Mouse (Mus musculus): ENCODE results near the gene Rnf128. TPM values are rescaled to one million over a fixed set of nuclear protein-coding genes. Genes with fewer than 3 reads are reported as not detected.

The Rnf128 gene
- 5.2 TPM for polyA plus RNA-seq (2012; fragmentation: generic; extraction: Trizol)

- H3K27me3 ChIP-seq (ENCODE audit: control insufficient read depth, insufficient read depth, insufficient read length): no peaks in the 10 kb centered on the region
- TF ChIP-seq TCF3 (IDR thresholded peaks at IDR 0.05; ENCODE audit: insufficient read length, low read depth) (no peak), USF1 (IDR thresholded peaks at IDR 0.05; ENCODE audit: low read depth) (no peak), MYOG (IDR thresholded peaks at IDR 0.05; ENCODE audit: control insufficient read depth in 1 of 3, insufficient read depth in 1 of 3, insufficient read length in 2 of 3, low read depth in 2 of 3) (no peak), MAX (IDR thresholded peaks at IDR 0.05; ENCODE audit: low read depth) (no peak), REST (IDR thresholded peaks at IDR 0.05; ENCODE audit: insufficient read depth, insufficient read length) (no peak), POLR2AphosphoS2 (IDR thresholded peaks at IDR 0.05; ENCODE audit: insufficient read length, low read depth) (no peak), E2F4 (IDR thresholded peaks at IDR 0.05; ENCODE audit: insufficient read depth) (no peak), POLR2A (IDR thresholded peaks at IDR 0.05; ENCODE audit: insufficient read length, low read depth) (no peak), MYOD1 (IDR thresholded peaks at IDR 0.05; ENCODE audit: control insufficient read depth in 1 of 3, insufficient read length in 2 of 3, low read depth in 2 of 3) (no peak), TCF12 (IDR thresholded peaks at IDR 0.05; ENCODE audit: insufficient read depth, poor library complexity, severe bottlenecking) (no peak), SRF (IDR thresholded peaks at IDR 0.05; ENCODE audit: control insufficient read depth, insufficient read length, low read depth) (no peak), CEBPB (IDR thresholded peaks at IDR 0.05; ENCODE audit: insufficient read depth, poor library complexity, severe bottlenecking) (no peak)
- no peaks in the 10 kb centered on the region for H3K36me3 ChIP-seq (ENCODE audit: control insufficient read depth, insufficient read depth)
- no peak within 1 kb of the TSS for H3ac ChIP-seq (ENCODE audit: control insufficient read depth, insufficient read length)
- H3K79me2 ChIP-seq (ENCODE audit: control insufficient read depth, insufficient read depth): no peaks in the 10 kb centered on the region
- H3K4me2 ChIP-seq (ENCODE audit: low read depth): no peak within 1 kb of the TSS
- H3K4me3 ChIP-seq: no peak within 1 kb of the TSS
Measured at GRCm38 (mm10) chrX:139562925-139563461, at the start of gene Rnf128. TSS of gene Rnf128 (plus strand) at chrX:139563316.

- Histone ChIP-seq H3K4me2 (ENCODE audit: low read depth) (no peak overlapping the region), H3K27me3 (ENCODE audit: control insufficient read depth, insufficient read depth, insufficient read length) (no peaks in the 10 kb centered on the region), H3ac (ENCODE audit: control insufficient read depth, insufficient read length) (no peak overlapping the region), H3K4me3 (no peak overlapping the region), H3K36me3 (ENCODE audit: control insufficient read depth, insufficient read depth) (no peaks in the 10 kb centered on the region), H3K79me2 (ENCODE audit: control insufficient read depth, insufficient read depth) (no peaks in the 10 kb centered on the region)
- TF ChIP-seq TCF3 (IDR thresholded peaks at IDR 0.05; ENCODE audit: insufficient read length, low read depth) (no peak), E2F4 (IDR thresholded peaks at IDR 0.05; ENCODE audit: insufficient read depth) (no peak), CEBPB (IDR thresholded peaks at IDR 0.05; ENCODE audit: insufficient read depth, poor library complexity, severe bottlenecking) (no peak), MYOG (IDR thresholded peaks at IDR 0.05; ENCODE audit: control insufficient read depth in 1 of 3, insufficient read depth in 1 of 3, insufficient read length in 2 of 3, low read depth in 2 of 3) (no peak), POLR2A (IDR thresholded peaks at IDR 0.05; ENCODE audit: insufficient read length, low read depth) (no peak), TCF12 (IDR thresholded peaks at IDR 0.05; ENCODE audit: insufficient read depth, poor library complexity, severe bottlenecking) (no peak)
Measured at GRCm38 (mm10) chrX:139516156-139516555, 47.0 kb upstream of the Rnf128 start.

DNA sequence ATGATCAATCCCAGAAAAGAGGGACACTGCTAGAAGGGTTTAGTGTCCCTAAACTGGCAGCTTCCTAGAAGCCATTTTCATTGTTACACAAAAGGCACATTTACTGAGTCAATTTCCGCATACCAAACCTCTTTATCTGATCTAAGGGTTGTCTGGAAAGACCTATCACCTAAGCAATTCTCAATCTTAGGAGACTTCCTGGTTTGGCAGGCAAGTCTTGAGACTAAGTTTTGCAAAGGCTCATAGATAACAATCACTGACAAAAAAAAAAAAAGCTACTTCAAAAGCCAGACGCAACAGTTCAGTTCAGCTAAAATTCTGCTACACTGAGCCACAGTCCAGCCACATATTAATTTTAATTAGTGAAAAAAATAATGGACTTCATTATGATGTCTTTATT is 43.9 kb upstream of the Rnf128 start:
- Histone ChIP-seq H3ac (ENCODE audit: control insufficient read depth, insufficient read length) (no peak overlapping the region), H3K36me3 (ENCODE audit: control insufficient read depth, insufficient read depth) (no peaks in the 10 kb centered on the region), H3K4me2 (ENCODE audit: low read depth) (no peak overlapping the region), H3K27me3 (ENCODE audit: control insufficient read depth, insufficient read depth, insufficient read length) (no peaks in the 10 kb centered on the region), H3K4me3 (no peak overlapping the region), H3K79me2 (ENCODE audit: control insufficient read depth, insufficient read depth) (no peaks in the 10 kb centered on the region)
- TF ChIP-seq USF1 (IDR thresholded peaks at IDR 0.05; ENCODE audit: low read depth): no peak
- TF ChIP-seq TCF12 (IDR thresholded peaks at IDR 0.05; ENCODE audit: insufficient read depth, poor library complexity, severe bottlenecking): no peak
- TF ChIP-seq POLR2AphosphoS2 (IDR thresholded peaks at IDR 0.05; ENCODE audit: insufficient read length, low read depth): no peak
- no peak for TF ChIP-seq SRF (IDR thresholded peaks at IDR 0.05; ENCODE audit: control insufficient read depth, insufficient read length, low read depth)
- TF ChIP-seq MYOG (IDR thresholded peaks at IDR 0.05; ENCODE audit: control insufficient read depth in 1 of 3, insufficient read depth in 1 of 3, insufficient read length in 2 of 3, low read depth in 2 of 3): no peak
- no peak for TF ChIP-seq MAX (IDR thresholded peaks at IDR 0.05; ENCODE audit: low read depth)
- no peak for TF ChIP-seq TCF3 (IDR thresholded peaks at IDR 0.05; ENCODE audit: insufficient read length, low read depth)
- no peak for TF ChIP-seq REST (IDR thresholded peaks at IDR 0.05; ENCODE audit: insufficient read depth, insufficient read length)
- TF ChIP-seq POLR2A (IDR thresholded peaks at IDR 0.05; ENCODE audit: insufficient read length, low read depth): no peak
- TF ChIP-seq CEBPB (IDR thresholded peaks at IDR 0.05; ENCODE audit: insufficient read depth, poor library complexity, severe bottlenecking): no peak
- no peak for TF ChIP-seq MYOD1 (IDR thresholded peaks at IDR 0.05; ENCODE audit: control insufficient read depth in 1 of 3, insufficient read length in 2 of 3, low read depth in 2 of 3)

GRCm38 (mm10) chrX:139524303-139525091 is 38.6 kb upstream of the Rnf128 start:
- Histone ChIP-seq H3K4me2 (ENCODE audit: low read depth) (no peak overlapping the region), H3K27me3 (ENCODE audit: control insufficient read depth, insufficient read depth, insufficient read length) (no peaks in the 10 kb centered on the region), H3ac (ENCODE audit: control insufficient read depth, insufficient read length) (no peak overlapping the region), H3K4me3 (no peak overlapping the region), H3K36me3 (ENCODE audit: control insufficient read depth, insufficient read depth) (no peaks in the 10 kb centered on the region), H3K79me2 (ENCODE audit: control insufficient read depth, insufficient read depth) (no peaks in the 10 kb centered on the region)
- no peak for TF ChIP-seq SRF (IDR thresholded peaks at IDR 0.05; ENCODE audit: control insufficient read depth, insufficient read length, low read depth)
- TF ChIP-seq TCF3 (IDR thresholded peaks at IDR 0.05; ENCODE audit: insufficient read length, low read depth): no peak
- no peak for TF ChIP-seq MAX (IDR thresholded peaks at IDR 0.05; ENCODE audit: low read depth)
- no peak for TF ChIP-seq TCF12 (IDR thresholded peaks at IDR 0.05; ENCODE audit: insufficient read depth, poor library complexity, severe bottlenecking)
- no peak for TF ChIP-seq POLR2A (IDR thresholded peaks at IDR 0.05; ENCODE audit: insufficient read length, low read depth)
- no peak for TF ChIP-seq MYOD1 (IDR thresholded peaks at IDR 0.05; ENCODE audit: control insufficient read depth in 1 of 3, insufficient read length in 2 of 3, low read depth in 2 of 3)
- no peak for TF ChIP-seq CEBPB (IDR thresholded peaks at IDR 0.05; ENCODE audit: insufficient read depth, poor library complexity, severe bottlenecking)
- TF ChIP-seq E2F4 (IDR thresholded peaks at IDR 0.05; ENCODE audit: insufficient read depth): no peak
- TF ChIP-seq MYOG (IDR thresholded peaks at IDR 0.05; ENCODE audit: control insufficient read depth in 1 of 3, insufficient read depth in 1 of 3, insufficient read length in 2 of 3, low read depth in 2 of 3): no peak
- no peak for TF ChIP-seq POLR2AphosphoS2 (IDR thresholded peaks at IDR 0.05; ENCODE audit: insufficient read length, low read depth)
- TF ChIP-seq USF1 (IDR thresholded peaks at IDR 0.05; ENCODE audit: low read depth): no peak
- TF ChIP-seq REST (IDR thresholded peaks at IDR 0.05; ENCODE audit: insufficient read depth, insufficient read length): no peak
